Mouse (Mus musculus): Measurements from ENCODE around the gene Gsdma3.
"Not testable (repeated sequence)": the region's sequence is repeated elsewhere in the genome, so short reads cannot be mapped to it uniquely, and the experiment has no call there.

Gene Gsdma3

GRCm38 (mm10) chr11:98599291-98599690 lies 26.9 kb upstream of the Gsdma3 start:
- TF ChIP-seq CTCF (conservative IDR thresholded peaks at IDR 0.05; ENCODE audit: low read length): no peak
- TF ChIP-seq POU5F1 (IDR thresholded peaks at IDR 0.05; ENCODE audit: borderline replicate concordance, low read length): no peak
- TF ChIP-seq NANOG (IDR thresholded peaks at IDR 0.05; ENCODE audit: borderline replicate concordance, low read length): no peak
- Histone ChIP-seq H3K4me3 (replicated peaks; ENCODE audit: low read length) (peak overlapping the region; percentile 69), H3K4me1 (replicated peaks; ENCODE audit: low read depth, low read length) (peaks cover 33% of the 10 kb centered on the region), H3K36me3 (ENCODE audit: insufficient read depth, low read length) (no peaks in the 10 kb centered on the region), H3K27me3 (ENCODE audit: insufficient read depth, low read length) (peaks cover 39% of the 10 kb centered on the region), H3K9me3 (ENCODE audit: low read length) (no peaks in the 10 kb centered on the region)

- TF ChIP-seq POU5F1 (IDR thresholded peaks at IDR 0.05; ENCODE audit: borderline replicate concordance, low read length) (no peak), CTCF (conservative IDR thresholded peaks at IDR 0.05; ENCODE audit: low read length) (no peak), NANOG (IDR thresholded peaks at IDR 0.05; ENCODE audit: borderline replicate concordance, low read length) (no peak)
- H3K36me3 ChIP-seq (ENCODE audit: insufficient read depth, low read length): no peaks in the 10 kb centered on the region
Measured at GRCm38 (mm10) chr11:98602090-98602690, 24.0 kb upstream of the Gsdma3 start.

GRCm38 (mm10) chr11:98603953-98604352 lies 22.2 kb upstream of the Gsdma3 start:
- no peak; the same call in 1 of the 2 replicates for TF ChIP-seq CTCF (conservative IDR thresholded peaks at IDR 0.05; ENCODE audit: low read length)
- TF ChIP-seq NANOG (IDR thresholded peaks at IDR 0.05; ENCODE audit: borderline replicate concordance, low read length): no peak
- TF ChIP-seq POU5F1 (IDR thresholded peaks at IDR 0.05; ENCODE audit: borderline replicate concordance, low read length): no peak
- Histone ChIP-seq H3K9me3 (ENCODE audit: low read length) (no peaks in the 10 kb centered on the region), H3K4me3 (replicated peaks; ENCODE audit: low read length) (no peak overlapping the region), H3K4me1 (replicated peaks; ENCODE audit: low read depth, low read length) (peaks cover 24% of the 10 kb centered on the region), H3K36me3 (ENCODE audit: insufficient read depth, low read length) (no peaks in the 10 kb centered on the region), H3K27me3 (ENCODE audit: insufficient read depth, low read length) (peaks cover 34% of the 10 kb centered on the region)

More at GRCm38 (mm10) chr11:98602090-98602690, 24.0 kb upstream of the Gsdma3 start:
- no peaks in the 10 kb centered on the region for H3K9me3 ChIP-seq (ENCODE audit: low read length)
- peaks cover 48% of the 10 kb centered on the region for H3K27me3 ChIP-seq (ENCODE audit: insufficient read depth, low read length)
- H3K4me3 ChIP-seq (replicated peaks; ENCODE audit: low read length): peak overlapping the region; percentile 76
- peaks cover 30% of the 10 kb centered on the region for H3K4me1 ChIP-seq (replicated peaks; ENCODE audit: low read depth, low read length)

GRCm38 (mm10) chr11:98604911-98605310 lies 21.2 kb upstream of the Gsdma3 start:
- H3K4me3 ChIP-seq (replicated peaks; ENCODE audit: low read length); H3K9me3 ChIP-seq (ENCODE audit: low read length); H3K36me3 ChIP-seq (ENCODE audit: insufficient read depth, low read length): not testable (repeated sequence)
- H3K27me3 ChIP-seq (ENCODE audit: insufficient read depth, low read length): peaks cover 24% of the 10 kb centered on the region
- H3K4me1 ChIP-seq (replicated peaks; ENCODE audit: low read depth, low read length): peaks cover 18% of the 10 kb centered on the region

- H3K4me1 ChIP-seq (replicated peaks; ENCODE audit: low read depth, low read length): peaks cover 8% of the 10 kb centered on the region
- TF ChIP-seq POU5F1 (IDR thresholded peaks at IDR 0.05; ENCODE audit: borderline replicate concordance, low read length) (no peak), NANOG (IDR thresholded peaks at IDR 0.05; ENCODE audit: borderline replicate concordance, low read length) (no peak), CTCF (conservative IDR thresholded peaks at IDR 0.05; ENCODE audit: low read length) (peak; percentile 81)
Measured at GRCm38 (mm10) chr11:98606763-98607162, 19.4 kb upstream of the Gsdma3 start.

GRCm38 (mm10) chr11:98620791-98621190 lies 5.4 kb upstream of the Gsdma3 start:
- Histone ChIP-seq H3K27me3 (ENCODE audit: insufficient read depth, low read length) (no peaks in the 10 kb centered on the region), H3K4me1 (replicated peaks; ENCODE audit: low read depth, low read length) (no peaks in the 10 kb centered on the region)

More at GRCm38 (mm10) chr11:98606763-98607162, 19.4 kb upstream of the Gsdma3 start:
- Histone ChIP-seq H3K9me3 (ENCODE audit: low read length) (peaks cover 22% of the 10 kb centered on the region), H3K4me3 (replicated peaks; ENCODE audit: low read length) (no peak overlapping the region), H3K36me3 (ENCODE audit: insufficient read depth, low read length) (no peaks in the 10 kb centered on the region), H3K27me3 (ENCODE audit: insufficient read depth, low read length) (peaks cover 12% of the 10 kb centered on the region)

GRCm38 (mm10) chr11:98623981-98624380 lies 2.2 kb upstream of the Gsdma3 start:
- not testable (repeated sequence) for H3K4me3 ChIP-seq (replicated peaks; ENCODE audit: low read length); H3K27me3 ChIP-seq (ENCODE audit: insufficient read depth, low read length); H3K36me3 ChIP-seq (ENCODE audit: insufficient read depth, low read length); H3K4me1 ChIP-seq (replicated peaks; ENCODE audit: low read depth, low read length)
- peaks cover 68% of the 10 kb centered on the region for H3K9me3 ChIP-seq (ENCODE audit: low read length)

More at GRCm38 (mm10) chr11:98620791-98621190, 5.4 kb upstream of the Gsdma3 start:
- Histone ChIP-seq H3K9me3 (ENCODE audit: low read length) (peaks cover 55% of the 10 kb centered on the region), H3K4me3 (replicated peaks; ENCODE audit: low read length) (no peak overlapping the region; the same call in 1 of the 2 replicates), H3K36me3 (ENCODE audit: insufficient read depth, low read length) (no peaks in the 10 kb centered on the region)
- TF ChIP-seq CTCF (conservative IDR thresholded peaks at IDR 0.05; ENCODE audit: low read length) (no peak), NANOG (IDR thresholded peaks at IDR 0.05; ENCODE audit: borderline replicate concordance, low read length) (no peak), POU5F1 (IDR thresholded peaks at IDR 0.05; ENCODE audit: borderline replicate concordance, low read length) (no peak)

- peaks cover 68% of the 10 kb centered on the region for H3K9me3 ChIP-seq (ENCODE audit: low read length)
- H3K4me1 ChIP-seq (replicated peaks; ENCODE audit: low read depth, low read length); H3K4me3 ChIP-seq (replicated peaks; ENCODE audit: low read length); H3K36me3 ChIP-seq (ENCODE audit: insufficient read depth, low read length); H3K27me3 ChIP-seq (ENCODE audit: insufficient read depth, low read length): not testable (repeated sequence)
Measured at GRCm38 (mm10) chr11:98624381-98624780, 1.8 kb upstream of the Gsdma3 start.

- peaks cover 32% of the 10 kb centered on the region for H3K9me3 ChIP-seq (ENCODE audit: low read length)
- no peak for TF ChIP-seq NANOG (IDR thresholded peaks at IDR 0.05; ENCODE audit: borderline replicate concordance, low read length)
- no peak for TF ChIP-seq CTCF (conservative IDR thresholded peaks at IDR 0.05; ENCODE audit: low read length)
- no peak for TF ChIP-seq POU5F1 (IDR thresholded peaks at IDR 0.05; ENCODE audit: borderline replicate concordance, low read length)
- H3K36me3 ChIP-seq (ENCODE audit: insufficient read depth, low read length): no peaks in the 10 kb centered on the region
Measured at GRCm38 (mm10) chr11:98628706-98629105, 2.5 kb downstream of the Gsdma3 start.

More at GRCm38 (mm10) chr11:98628706-98629105, 2.5 kb downstream of the Gsdma3 start:
- Histone ChIP-seq H3K4me3 (replicated peaks; ENCODE audit: low read length) (no peak overlapping the region), H3K27me3 (ENCODE audit: insufficient read depth, low read length) (peaks cover 9% of the 10 kb centered on the region; the same call in 1 of the 2 replicates), H3K4me1 (replicated peaks; ENCODE audit: low read depth, low read length) (no peaks in the 10 kb centered on the region)

Data from E14TG2a.4 (cell line).